Mouse (Mus musculus): ENCODE data around the gene Ubash3b.
A peak's percentile ranks its signal among the peaks of the same experiment; 100 is the strongest.

Ubash3b gene

DNA sequence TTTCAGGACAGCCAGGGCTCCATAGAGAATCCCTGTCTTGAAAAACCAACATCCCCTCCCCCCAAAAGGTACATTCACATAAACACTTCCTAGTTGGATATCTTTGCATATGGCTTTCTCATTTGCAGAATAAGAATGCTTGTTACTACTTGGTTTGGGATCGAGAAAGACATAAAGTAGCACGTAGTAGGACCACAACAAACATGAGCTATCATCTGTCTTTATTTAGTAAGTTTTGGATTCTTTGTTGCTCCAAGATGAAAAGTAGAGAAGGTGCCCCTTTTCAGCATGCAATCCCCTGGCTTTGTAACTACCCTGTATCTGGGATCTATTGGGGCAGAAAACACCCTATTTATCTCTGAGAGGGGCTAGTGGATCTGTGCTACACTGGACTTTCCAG, 25.2 kb downstream of the Ubash3b start:
- DNase-seq: no peak

DNA sequence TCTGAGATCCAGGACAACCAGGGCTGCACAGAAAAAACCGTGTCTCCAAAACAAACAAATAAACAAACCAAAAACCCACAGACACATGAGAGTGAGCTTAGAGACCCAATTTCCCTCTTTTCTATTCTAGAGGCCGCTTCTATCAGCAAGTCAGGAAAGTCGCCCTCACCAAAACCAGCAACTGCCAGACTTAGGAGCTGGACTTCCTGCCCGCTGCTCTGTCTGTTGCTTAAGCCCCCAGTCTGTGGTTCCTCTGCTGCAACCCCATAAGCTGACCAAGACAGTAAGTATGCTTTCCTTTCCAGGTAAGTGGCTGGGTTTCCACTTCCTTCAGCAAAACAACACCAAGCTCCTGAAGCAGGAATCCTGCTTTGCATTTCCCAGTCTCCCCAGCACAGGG, 26.6 kb downstream of the Ubash3b start:
- DNase-seq: no peak

DNA sequence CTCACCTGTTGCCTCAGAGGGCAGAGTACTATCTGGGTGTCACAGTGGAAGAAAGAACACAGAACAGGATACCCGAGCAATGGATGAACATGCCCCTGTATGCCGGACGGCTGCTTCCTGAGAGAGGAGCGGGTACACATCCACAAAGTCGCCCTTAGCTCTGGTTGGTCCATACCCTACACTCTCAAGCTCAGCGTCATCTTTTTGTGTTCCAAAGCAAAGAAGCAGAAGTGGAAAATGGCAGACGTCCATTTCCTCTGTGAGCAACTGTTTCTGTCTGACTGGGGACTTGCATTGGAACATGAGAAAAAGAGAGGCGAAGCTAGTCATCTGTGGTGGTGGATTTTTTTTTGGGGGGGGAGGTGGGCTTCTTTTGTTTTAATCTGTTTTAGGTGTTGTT, 30.9 kb downstream of the Ubash3b start:
- no peak for DNase-seq

DNA sequence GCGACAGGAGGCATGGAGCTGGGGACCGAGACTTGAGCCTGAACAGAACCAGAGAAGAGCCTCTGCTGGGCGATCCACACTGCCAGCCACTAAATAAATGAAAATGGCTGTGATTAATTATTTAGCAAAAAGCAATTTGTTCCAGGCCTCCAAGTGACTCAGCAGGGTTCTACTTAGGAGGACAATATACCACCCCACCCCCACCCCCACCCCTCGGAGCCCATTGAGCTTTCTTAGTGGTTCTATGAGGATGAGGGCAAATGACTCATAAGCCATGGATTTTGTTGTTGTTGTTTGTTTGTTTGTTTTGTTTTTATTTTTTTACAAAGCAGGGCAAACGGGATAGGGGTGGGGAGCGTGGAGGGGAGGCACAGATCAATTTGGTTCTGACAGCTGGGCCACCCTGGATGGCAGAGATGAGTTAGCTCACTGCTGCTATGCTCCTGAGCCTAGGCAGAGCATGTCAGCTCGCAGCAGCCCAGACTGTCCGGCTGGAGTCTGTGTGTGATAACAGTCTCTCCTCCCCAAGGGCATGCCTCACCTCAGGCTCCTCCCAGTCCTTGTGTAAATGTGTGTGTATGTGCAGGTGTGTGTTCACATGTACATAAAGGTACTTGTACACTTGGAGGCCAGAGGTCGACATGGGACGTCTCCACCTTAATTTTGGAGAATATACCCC, 31.6 kb downstream of the Ubash3b start:
- DNase-seq: no peak

DNA sequence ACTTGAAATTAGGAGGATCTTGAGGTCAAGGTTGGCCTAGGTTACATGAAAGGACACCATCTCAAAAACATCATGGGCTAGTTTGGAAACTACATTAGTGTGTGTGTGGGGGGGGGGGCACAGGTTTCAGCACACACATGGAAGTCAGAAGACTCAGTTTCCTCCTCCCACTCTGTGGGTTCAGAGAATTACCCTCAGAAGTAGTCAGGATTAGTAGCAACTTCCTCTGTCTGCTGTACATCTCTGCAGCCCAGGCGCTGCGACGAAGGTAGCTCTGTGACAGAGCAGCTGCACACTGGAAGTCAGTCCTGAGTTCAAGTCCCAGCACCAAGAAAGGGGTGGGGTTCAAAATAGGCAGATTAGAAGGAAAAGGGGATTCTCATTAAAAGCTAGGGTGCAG, 32.2 kb downstream of the Ubash3b start:
- no peak for DNase-seq

DNA sequence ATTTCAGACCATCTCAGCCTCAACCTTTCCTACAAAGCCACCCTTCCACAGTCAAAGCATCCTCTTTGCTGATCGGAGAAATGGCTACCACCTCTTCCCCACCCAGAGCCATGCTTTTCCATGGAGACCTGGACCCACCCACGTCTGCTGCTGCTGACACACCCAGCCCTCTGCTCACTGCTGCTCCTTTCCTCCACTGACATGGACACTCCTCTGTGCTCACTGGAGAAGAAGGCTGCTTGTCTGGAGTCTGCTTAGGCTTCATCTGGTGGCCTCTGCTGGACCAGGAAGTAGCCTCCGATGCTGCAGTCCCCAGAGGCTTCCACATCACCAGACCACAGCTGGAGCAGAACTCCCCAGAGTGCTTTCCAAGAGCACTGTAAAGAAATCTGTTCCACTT, 34.8 kb downstream of the Ubash3b start:
- no peak for DNase-seq

DNA sequence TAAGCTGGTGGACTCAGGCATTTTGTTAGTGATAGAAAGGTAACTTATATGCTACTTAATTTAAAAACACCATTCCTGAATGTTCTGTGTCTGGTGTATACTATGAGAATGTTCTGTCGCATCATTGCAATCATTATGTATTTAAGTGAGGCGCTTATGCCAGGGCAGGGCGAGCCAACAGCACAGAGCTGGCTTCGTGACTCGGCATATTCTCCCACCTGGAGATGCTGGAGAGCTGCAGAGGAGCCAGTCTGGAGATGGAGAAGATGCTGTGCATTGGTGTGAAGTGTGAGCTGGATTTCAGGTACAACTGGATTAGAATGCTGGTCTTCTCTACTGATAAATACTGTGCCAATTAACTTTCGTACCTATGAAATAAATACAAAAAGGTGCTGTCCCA, 37.2 kb downstream of the Ubash3b start:
- DNase-seq: no peak

DNA sequence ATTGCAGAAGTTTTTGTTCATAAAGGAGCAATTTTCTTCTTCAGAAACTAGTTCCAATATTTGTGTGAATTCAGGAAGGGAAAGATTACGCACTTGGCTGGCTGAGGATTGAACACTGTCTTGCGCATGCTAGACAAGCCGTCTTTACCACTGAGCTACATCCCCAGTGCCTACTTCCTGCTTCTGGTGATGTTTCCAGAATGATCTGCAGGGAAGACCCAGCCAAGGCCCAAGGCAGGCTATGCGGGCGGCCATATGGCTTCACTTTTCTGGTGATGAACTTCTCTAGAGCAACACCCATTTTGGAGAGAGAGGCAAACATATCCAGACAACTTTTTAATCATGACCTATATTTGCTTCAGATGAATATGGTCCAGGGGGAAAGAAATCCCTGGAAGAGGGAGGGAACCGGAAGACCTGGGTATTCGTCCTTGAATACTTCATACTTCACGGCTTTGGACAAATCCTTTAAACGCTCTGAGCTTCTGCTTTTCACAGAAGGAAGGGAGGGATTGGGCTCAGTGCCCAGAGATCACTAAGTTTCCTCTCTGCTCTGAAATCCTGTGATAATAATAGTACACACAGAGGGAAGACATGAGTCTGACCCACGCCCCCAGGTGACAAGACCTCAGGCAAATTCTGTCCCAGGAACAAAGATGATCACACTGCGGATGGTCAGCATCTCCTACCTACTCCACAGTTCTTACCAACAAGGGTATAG, 38.9 kb downstream of the Ubash3b start:
- peak; percentile 32 to 54 for DNase-seq

DNA sequence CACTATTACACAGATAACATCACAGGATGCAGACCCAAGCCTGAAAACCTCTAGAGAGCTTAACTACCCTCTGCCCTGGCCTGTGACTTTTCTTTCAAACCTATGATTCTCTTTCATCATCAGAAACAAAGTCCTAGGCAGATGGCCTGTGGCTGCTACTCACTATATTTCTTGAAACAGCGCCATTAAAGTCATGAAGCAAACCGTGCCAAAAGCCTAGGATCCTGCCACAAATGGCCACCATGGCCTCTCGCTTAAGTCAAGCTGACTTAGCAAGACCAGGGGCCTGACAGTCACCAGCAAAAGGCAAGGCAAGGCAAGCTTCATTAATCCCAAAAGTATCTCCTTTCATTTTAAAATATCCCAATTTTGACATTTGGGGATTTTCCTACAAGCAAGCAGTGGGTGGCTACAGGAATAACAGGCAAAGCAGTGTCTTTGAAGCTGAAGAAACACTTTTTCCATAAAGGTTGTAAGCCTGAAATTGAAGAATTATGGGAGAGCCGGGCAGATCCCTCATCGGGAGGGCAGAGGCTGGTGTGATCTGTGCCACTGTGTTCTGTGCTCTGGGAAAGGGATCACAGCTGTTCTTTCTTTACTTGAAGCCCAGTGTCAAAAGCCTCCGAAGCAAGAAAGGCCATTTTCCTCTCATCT, 39.7 kb downstream of the Ubash3b start:
- DNase-seq: no peak

DNA sequence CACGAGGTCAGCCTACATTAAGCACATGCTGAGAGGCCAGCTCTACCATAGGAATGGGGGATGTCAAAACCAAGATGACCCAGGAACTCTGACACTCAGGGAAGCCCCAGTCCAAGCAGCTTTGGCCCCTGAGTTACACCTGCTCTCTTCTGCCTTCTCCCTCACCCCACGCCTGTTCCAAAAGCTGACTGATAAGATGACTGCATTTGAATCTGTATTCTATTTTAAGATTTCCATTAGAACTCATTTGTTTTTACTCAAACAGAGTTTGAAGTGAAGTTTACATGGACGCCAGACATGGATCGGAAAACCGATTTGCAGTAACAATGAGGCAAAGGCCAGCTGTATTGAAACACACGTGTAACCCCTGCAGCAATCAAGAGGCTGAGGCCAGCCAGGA, 41.5 kb downstream of the Ubash3b start:
- DNase-seq: no peak

DNA sequence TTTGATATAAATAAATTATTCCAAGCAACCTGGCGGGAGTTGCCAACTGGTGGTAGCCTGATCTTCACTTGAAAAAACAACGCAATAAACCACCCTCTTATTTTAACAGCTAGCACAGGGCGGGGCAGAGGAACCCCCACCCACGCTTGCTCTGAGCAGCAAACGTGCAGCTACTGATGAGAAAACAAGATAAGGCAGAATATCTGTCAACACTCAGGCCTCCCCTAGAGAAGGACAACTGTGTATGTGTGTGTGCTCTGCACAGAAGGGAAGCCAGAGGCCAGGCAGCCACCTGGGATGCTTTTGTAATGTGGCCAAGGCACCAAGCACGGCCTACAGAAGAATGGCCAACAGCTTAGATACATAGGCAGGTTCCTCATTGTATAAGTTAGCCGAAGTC, 43.4 kb downstream of the Ubash3b start:
- DNase-seq: no peak

DNA sequence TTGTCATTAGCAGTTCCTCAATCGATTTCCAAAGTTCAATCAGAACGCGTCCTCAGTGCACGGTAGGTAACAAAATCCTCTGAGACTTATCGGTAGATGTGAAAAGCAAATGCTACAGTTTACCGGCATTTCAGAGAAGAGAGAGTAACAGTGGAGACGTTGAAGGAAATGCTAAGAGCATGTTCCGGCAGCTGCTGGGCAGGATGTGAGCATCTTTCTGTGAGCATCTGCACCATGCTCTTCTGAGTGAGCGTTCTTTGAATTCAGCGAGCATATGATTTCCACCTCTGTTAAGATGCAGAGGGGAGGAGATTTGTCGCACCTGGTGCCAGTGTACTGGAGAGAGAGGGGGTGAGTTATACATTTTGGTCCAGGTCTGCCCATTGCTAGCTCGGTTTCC, 45.4 kb downstream of the Ubash3b start:
- DNase-seq: no peak

DNA sequence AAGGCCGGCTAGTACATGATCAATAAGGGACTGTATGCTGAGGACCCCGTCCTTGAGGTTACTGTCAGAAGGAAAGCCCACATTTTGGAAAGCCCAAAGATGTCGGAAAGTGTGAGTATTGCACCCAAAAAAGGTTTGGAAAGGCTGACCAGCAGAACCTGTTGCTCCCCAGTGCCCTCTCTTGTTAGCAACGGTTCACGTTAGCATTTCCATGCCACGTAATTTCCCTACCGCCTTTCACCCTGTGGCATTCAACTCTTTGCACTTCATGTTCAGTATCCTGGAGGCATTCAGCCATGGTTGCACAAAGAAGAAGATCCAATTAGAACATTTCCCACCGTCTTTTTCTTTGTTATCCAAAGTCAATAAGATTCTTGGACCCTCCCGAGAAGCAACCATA, 47.1 kb downstream of the Ubash3b start:
- no peak for DNase-seq

DNA sequence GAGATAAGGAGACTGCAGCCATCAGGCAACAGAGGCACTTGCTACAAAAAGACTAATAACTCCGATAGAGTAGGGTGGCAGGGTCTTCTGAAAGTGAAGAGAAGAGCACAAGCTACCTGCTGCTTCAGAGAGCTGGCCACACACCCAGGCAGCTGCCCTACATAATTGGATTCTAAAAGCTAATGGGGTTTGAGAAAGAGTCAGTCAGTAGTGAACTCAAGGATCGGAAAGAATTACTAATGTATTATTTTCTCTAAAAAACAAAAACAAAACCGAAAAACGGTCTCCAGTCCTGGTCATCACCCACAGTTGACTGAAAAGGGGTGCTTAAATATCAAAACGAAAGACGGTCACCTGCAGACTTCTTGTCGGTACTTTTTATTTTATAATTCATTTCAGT, 51.7 kb downstream of the Ubash3b start:
- no peak for DNase-seq

DNA sequence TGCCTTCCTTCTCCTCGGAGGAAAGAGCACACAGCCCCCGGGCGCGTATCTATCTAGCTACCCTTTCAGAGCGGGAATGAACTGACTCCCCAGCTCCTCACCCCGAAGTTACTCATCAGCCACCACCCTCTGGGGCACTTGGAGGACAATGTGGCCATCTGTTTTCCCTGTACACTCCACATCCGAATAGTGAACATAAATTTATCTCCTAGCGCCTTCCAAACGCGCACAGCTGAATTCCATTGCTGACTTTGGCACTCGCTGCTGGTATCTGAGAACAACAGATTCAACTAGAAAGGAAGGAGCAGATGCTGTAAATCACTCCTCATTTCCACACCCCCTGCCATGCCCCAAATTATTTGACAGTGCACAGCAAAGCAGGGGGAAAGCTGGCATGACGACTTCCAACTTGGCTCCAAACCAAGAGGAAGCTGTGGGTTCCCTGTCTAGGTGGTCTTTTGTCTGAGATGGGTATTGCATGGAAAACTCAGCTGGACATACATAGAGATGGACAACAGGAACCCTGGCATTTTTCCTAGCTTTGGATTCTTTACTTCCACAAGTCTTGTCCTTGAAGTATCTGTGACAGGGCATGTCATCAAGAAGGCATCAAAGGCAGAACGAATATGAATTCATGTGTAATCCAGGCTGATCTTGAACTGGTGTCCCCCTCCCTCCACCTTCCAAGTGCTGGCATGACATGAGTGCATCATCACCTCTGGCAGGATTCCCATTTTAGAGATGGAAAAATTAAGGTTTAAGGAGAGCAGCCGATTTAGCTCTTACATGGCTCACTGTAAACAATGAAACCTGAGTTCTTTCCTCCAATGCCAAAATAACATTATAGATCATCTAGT, 52.9 kb downstream of the Ubash3b start:
- DNase-seq: peak; percentile 53 to 64

DNA sequence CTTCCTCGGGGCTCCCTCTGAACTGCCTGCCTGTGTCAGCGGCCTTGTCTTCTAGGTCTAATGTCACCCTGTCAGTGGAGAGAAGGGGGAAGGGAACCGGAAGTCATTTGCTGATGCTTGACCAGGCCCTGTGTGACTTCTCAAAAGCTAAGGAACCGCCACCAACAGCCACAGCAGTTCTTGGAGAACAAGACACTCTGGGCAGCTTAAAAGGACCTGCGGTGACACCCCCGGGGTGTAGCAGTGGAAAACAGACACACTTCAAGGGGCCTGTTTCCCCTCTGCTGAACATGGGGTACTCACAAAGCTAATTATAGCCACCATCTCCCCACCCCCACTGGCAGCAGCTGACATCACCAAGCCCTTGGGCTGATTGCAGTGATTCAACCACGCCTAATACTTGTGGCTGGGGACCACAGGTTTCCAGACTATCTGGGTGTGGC, 56.3 kb downstream of the Ubash3b start:
- DNase-seq: no peak

DNA sequence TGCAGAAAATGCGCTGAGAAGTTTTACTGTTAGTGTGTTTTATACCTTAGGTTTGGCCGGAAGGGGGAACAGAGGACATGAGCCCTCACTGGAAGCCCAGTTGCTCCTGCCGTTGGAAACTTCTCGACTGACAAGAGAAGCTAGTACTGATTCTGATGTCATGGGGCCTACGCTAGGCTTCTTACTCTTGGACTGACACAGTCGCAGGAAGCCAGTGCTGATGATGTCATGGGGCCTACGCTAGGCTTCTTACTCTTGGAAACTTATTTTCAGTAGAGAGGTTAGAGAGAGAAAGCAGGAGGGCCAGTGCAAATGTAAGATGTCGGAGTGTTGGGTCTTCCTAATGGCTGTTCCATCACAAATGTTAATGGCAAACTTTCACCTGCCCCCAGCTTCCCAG, 57.8 kb downstream of the Ubash3b start:
- DNase-seq: no peak

DNA sequence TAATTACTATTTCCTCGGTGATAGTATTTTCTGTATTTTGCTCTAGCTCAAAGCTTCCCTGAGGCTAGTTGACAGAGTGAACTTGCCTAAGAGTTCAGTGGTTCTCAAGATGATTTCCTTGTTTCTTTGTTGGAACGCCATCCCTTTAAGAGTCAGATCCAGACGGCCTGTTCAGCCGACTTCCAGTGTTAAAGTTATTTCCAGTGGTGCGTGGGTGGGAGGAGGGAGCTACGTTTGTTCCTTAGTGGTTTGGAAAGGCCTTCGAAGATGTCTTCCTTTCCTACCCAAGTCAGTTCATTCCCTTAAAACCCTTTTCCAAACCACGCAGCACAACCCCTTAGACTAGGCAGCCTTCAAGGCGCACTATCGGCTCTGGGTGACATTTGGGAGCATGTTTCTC, 58.9 kb downstream of the Ubash3b start:
- no peak for DNase-seq

DNA sequence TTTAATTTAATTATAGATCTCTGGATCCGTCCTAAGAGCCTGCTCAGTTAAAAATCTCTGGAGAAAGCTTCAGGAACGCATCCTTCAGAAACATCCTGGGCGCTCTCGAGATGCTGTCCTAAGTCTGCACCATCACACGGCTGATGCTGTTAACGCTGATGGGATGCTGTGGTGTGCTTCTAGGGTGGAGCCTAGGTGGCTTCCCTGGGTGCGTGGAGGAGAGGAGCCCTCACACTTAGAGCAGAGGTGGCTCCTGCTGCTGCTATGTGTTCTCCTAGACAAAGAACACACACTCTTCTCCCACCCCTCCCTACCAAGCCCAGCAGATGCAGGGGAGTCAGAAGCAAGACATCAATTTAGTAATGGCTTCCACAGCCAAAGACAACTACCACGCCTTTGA, 61.6 kb downstream of the Ubash3b start:
- no peak for DNase-seq

DNA sequence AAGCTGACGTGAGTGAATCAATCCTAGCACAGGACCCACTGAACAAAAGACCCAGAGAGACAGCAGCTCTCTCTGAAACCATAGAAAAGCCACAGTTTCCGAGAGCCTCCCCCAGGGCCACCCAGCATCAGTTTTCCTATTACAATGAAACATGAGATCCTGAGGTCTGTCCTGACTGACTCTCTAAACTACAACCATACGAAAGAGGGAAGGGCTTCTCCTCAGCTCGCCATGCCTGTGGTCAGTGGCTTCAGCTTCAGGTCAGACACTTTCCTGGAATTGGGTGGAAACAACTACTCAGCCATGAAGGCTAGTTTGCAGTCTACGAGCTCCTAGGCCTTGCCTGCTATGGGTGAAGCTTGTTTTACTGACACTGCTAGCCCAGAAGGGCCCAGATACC, 62.4 kb downstream of the Ubash3b start:
- DNase-seq: no peak

DNA sequence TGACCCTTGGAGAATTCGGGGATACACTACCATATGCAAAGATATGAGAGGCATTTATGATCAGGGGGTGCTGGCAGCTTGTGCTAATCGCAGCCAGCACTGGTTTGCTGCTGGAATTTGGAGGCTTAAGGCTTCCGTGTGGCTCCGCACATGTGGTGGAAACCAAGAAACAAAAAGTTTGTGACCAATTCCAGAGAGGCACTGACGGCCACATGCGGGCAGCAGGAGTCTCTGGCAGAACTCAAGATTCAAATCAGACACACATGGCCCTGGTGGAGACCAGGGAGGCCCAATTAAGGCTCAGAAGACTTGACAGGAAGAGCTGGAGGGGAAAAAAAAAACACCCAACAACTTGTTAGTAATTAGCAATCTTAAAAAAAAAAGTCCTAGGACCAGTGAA, 63.4 kb downstream of the Ubash3b start:
- no peak for DNase-seq

DNA sequence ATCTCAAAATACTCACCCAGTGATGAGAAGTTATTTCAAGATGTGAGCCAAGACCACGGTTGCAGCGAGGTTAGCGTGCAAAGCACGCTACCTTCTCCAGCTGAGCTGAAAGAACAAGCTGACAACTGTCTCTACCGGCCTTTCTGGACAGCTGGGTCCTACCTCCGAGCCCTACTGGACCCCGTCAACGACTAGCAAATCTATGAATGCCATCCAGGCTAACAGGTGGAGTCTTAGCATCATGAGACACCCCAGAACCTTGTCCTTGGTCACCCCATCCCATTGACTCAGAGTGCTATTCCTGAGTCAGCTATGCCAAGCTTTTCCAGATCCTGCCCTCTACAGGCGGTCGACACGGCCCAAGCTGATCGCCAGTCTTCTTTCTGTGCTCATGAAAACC, 69.5 kb downstream of the Ubash3b start:
- no peak for DNase-seq

DNA sequence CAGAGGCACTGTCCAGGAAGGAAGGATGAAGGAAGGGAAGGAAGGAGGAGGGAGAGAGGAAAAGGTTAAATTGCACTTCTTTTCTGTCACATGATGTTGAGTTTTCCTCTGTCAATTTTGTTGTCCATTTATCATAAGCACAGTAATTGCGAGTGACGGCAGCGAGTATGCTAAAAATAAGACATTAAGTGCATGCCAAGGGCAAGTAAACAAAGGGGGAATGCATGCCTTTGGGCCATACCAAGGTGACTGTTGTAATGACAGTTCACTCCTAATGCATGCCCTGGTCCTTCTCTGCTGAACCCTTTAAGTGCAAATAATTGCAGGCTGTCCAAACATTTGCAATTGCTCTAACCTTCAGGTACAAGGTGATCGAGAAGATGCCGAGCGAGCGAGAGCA, 70.3 kb downstream of the Ubash3b start:
- peak in 1 of 2 experiments; percentile 31 for DNase-seq

Data from kidney, adult 8-10 months (tissue).